Mouse (Mus musculus) bone marrow macrophage, adult 2 months (primary cell): ENCODE data around the gene Gm17087. TPM values are rescaled to one million over a fixed set of nuclear protein-coding genes. Genes with fewer than 3 reads are reported as not detected.

Experiments
- H3K27ac ChIP-seq: 2 replicates; pipeline ENCODE4 v1.5.1; 2012; ENCODE audit warnings: low read depth, low read length; ENCODE audit not compliant: insufficient read depth
- H3K4me1 ChIP-seq: 2 replicates; pipeline ENCODE4 v1.6.1; 2012; ENCODE audit warnings: low read length; ENCODE audit not compliant: control insufficient read depth, insufficient read depth
- H3K4me3 ChIP-seq: 2 replicates; pipeline ENCODE4 v1.5.1; 2012; ENCODE audit warnings: mild to moderate bottlenecking, low read length, moderate library complexity; ENCODE audit not compliant: insufficient read depth
- CTCF ChIP-seq: IDR thresholded peaks from 2 replicates; pipeline ENCODE4 v1.5.1; 2012; ENCODE audit warnings: low read depth, mild to moderate bottlenecking, low read length, moderate library complexity
- POLR2A ChIP-seq: IDR thresholded peaks from 2 replicates; pipeline ENCODE4 v1.6.1; 2012; ENCODE audit warnings: mild to moderate bottlenecking, low read depth, low read length, borderline replicate concordance
- polyA plus RNA-seq: library from polyadenylated mRNA; stranded (reverse); fragments of >200 nt; gene quantifications from 2 replicates; pipeline ENCODE4 v1.2.4, GENCODE M21; 2012; ENCODE audit not compliant: missing spikeins, insufficient read depth, insufficient read length

Gm17087 gene
- polyA plus RNA-seq, 1 experiment = 2.4 TPM

GRCm38 (mm10) chr17:8525225-8525721 is 41.5 kb downstream of the Gm17087 start, which contains the start of gene Pde10a:
Pde10a (plus strand) TSS chr17:8525372.
- TF ChIP-seq POLR2A = no peak
- TF ChIP-seq CTCF = no peak
- Histone ChIP-seq H3K4me3 (peak within 1 kb of the TSS; percentile 23; the same call in 1 of the 2 replicates), H3K27ac (no peak within 1 kb of the TSS), H3K4me1 (no peaks in the 10 kb centered on the region)

- TF ChIP-seq CTCF = no peak
- no peak for TF ChIP-seq POLR2A
- no peak overlapping the region for H3K27ac ChIP-seq
- peak overlapping the region; percentile 23; the same call in 1 of the 2 replicates for H3K4me3 ChIP-seq
- no peaks in the 10 kb centered on the region for H3K4me1 ChIP-seq
These were observed 42.2 kb downstream of the Gm17087 start for GRCm38 (mm10) chr17:8524387-8525165.

DNA sequence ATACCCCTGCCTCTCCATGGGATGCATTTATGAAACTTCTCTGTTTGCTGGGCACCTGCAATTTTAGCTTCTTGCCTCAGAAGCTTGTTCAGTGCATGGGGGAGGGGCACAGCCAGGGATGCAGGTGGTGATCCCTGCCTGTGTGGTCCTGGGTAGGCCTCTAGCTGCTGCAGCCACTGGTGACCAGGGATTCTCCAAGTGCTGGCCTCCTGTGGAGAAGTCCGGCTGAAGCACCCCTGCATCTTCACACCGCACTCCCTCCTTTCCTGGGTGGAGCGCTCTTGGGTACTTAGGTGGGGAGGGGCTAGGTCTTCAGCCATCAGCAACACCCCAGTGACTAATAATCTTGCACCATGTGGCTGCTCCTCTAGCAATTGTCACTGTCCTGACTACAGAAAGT is 42.8 kb downstream of the Gm17087 start:
- H3K27ac ChIP-seq = no peak overlapping the region
- no peak overlapping the region for H3K4me3 ChIP-seq
- TF ChIP-seq CTCF = no peak
- TF ChIP-seq POLR2A = no peak

DNA sequence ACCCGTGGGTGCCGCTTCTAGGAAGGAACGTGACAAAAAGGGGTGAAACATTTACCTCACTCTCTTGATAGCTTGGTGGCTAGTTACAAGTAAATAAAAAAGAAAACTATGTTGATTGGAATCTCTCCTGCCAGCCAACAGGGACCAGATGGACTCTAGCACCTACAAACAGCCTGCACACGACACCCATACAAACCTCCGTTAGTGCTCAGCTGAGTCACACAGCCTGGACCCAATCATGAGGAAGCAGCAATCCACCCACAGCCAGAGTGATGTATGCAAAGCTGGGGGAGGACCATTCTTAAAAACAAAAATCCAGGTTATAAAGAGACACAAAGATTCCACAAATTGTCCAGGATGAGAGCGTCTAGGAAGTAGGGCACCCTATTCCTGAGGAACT is 50.7 kb downstream of the Gm17087 start:
- Histone ChIP-seq H3K27ac (no peak overlapping the region), H3K4me1 (no peaks in the 10 kb centered on the region), H3K4me3 (no peak overlapping the region)
- TF ChIP-seq CTCF (no peak), POLR2A (no peak)

More for the DNA sequence above, 42.8 kb downstream of the Gm17087 start:
- no peaks in the 10 kb centered on the region for H3K4me1 ChIP-seq

Other genes with a start within 250 kb of the Gm17087 start
- 0.24 and 0.67 TPM in 2 replicates for gene Prr18, start 229.5 kb downstream of the Gm17087 start, polyA plus RNA-seq
- not detected in 2 replicates for gene T2, start 211.0 kb downstream of the Gm17087 start, polyA plus RNA-seq
- not detected in 2 replicates for gene T, start 132.5 kb downstream of the Gm17087 start, polyA plus RNA-seq
- not detected in 2 replicates for gene Pde10a, start 41.6 kb downstream of the Gm17087 start, polyA plus RNA-seq